Mouse (Mus musculus) frontal cortex, postnatal 36 days (tissue): ENCODE measurements around the gene Doxl2.
"Not testable (repeated sequence)": the region's sequence is repeated elsewhere in the genome, so short reads cannot be mapped to it uniquely, and the experiment has no call there.

ENCODE experiments used
- DNase-seq, 2 experiments: peaks; one replicate each; pipeline ENCODE4 v3.0.0; 2022; ENCODE audit warnings: low spot score in 2 of 2

Doxl2 gene

DNA sequence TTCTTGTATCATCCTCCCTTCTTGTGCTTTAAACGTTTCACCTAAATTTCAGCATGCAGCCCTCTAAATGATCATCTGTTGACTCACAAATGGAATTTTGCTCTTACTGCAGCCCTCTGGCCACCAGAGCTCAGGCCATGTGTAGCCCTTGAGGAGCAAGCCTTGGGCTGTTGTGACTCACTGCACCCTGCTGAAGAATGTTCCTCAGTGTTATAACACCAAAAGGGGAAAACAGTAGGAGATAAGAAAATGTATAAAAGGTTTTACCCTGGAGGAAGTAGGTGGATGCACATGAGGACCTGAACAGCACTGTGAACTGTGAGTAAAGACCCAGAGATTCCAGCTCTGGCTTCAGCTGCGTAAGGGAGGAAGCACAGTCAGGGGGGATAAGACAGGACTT is at the start of gene Doxl2:
TSS of gene Doxl2 (plus strand) at position 301 of the 400 bp plus-strand sequence.
- DNase-seq, result no peak

DNA sequence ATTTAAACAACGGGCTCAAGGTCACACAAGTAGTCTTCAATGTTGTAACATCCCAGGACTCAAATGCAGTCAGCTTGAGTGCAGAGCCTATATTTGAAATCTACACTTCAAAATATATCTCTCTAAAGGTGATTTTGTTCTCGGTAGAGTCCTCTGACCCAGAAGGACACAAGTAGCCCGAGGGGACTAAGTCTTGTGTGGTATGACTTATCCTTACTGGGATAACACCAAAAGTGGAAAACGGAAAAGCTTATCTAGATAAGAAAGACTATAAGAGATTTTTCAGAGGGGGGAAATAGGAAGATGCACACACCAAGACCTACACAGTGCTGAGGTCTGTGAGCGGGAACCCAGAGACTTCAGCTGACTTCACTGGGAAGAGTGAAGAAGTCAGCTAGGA is 45.2 kb upstream of the Doxl2 start, which contains the start of gene 1600015I10Rik:
TSS of gene 1600015I10Rik (plus strand) at position 301 of the 400 bp plus-strand sequence.
- no peak for DNase-seq

DNA sequence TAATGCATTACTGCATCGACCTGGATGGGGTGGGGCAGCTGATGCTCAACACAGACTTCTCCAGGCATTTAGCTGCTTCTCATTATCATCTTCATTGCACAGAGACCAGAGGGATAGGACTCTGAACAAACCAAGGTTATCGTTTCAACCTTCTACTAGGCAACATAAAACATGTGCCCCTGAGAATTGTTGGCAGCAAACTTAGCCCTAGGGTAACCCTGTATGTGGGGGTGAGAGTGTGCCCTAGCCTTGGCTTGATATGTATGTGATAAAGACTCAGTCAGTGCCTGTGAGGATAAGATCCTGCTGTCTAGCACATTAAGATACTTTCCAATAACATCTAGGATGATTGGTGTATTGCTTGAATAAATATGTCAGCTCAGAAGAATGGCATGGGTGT is 25.2 kb upstream of the Doxl2 start:
- DNase-seq, result no peak

DNA sequence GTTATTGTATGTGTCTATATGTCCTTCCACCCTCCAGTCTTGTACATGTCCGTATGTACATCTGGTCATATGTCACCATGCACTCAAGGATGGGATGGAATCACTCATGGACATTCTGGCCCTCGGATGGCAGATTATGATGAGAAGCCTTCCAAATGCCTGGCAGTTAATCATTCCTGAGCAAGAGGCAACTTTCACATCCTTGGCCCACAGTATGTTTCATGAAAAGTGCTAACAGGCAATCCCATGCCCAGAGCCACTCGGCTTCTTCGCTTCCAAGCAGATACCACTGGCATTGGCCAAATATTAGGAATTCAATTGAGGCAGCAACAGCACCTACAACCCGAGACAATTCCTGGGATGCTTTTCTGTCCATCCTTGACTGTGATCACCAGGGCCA is 24.1 kb upstream of the Doxl2 start:
- DNase-seq, result no peak

DNA sequence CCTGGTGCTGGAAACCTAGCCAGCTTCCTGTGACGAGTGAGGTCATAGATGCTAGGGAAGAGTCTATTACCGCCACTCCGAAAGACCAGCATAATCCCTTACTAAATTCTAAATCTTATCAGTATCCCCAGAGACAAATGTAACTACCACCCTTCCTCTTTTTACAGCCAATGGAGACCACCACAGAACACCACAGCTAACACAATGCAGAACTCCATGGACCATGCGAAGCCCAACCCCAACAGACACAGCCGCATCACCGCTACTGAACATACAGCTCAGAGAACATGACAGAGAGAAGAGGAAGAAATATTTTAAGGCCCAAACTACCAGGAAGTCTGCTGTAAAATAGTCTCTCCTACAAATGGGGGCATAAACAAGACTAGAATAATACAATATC is 23.1 kb upstream of the Doxl2 start:
- DNase-seq, result no peak

DNA sequence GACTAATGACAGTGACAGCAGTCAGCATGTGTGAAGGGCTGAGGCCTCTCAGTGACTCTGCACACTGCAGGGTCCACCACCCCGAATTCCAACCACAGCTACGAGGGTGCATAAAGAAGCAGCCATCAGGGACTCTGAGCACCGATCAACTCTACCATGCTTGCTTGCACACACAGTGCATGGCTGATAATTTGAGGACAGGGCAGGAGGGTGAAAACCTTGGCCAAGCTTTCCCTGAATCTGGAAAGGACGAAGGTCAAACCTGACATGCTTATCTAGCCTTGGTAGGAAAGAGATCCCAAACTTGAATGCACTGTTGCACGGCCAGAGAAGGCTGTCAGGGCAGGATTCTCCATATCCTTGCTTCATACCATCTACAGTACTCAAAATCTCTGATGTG is 21.5 kb upstream of the Doxl2 start:
- no peak for DNase-seq

DNA sequence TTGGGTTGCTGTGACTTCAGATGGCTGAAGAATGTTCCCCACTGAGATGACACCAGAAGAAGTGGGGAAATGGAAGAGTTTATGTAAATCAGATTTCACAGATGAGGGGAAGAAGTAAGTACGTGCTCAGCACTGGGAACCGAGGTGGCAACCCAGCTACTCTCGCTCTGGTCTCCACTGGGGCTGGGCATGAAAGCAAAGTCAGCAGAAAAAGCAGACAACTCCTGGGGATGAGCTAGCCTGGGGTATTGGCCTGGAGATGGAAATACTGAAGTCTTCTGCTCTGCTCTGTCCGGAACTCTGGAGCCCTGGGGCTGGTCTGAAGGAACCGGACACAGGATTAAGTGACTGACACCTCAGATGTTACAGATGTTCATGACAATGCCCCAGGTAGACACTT is 20.6 kb upstream of the Doxl2 start:
- no peak for DNase-seq

DNA sequence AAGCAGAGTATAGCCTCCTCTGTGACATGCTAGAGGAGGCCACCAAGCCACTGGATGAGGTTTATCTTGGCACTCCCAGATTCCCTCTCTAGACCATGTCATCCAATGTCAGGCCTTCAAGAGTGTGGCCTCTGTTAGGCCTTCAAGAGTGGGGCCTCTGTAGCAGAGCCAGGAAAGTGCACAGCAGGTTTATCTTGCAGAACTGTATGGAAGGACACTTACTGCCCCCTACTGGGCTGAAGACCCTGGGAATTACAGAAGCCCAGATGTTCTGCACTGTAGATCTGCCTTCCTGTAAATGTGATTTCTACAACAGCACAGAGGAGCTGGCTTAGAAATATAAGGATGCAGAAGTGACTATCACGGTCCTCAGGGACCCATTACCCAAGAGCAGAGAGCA is 19.8 kb upstream of the Doxl2 start:
- peak; percentile 28 to 66 for DNase-seq

DNA sequence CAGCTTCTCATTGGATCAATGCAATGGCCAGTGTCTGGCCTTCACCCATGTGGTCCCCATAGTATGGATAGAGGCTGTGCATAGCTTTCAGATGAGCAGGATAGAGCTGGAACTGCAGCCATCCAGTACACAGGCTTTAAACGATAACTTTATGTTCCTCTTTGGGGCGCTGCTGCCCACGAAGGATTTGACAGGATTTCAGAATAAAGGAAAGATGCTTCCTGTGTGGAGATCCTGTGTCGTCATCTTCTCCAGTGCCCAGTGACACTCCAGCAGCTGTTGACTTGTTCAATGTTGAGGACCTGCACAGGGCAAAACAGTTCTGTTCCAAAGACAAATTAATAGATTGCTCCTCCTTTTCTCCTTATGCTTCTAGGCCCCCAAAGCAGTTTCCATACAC is 18.0 kb upstream of the Doxl2 start:
- no peak for DNase-seq

DNA sequence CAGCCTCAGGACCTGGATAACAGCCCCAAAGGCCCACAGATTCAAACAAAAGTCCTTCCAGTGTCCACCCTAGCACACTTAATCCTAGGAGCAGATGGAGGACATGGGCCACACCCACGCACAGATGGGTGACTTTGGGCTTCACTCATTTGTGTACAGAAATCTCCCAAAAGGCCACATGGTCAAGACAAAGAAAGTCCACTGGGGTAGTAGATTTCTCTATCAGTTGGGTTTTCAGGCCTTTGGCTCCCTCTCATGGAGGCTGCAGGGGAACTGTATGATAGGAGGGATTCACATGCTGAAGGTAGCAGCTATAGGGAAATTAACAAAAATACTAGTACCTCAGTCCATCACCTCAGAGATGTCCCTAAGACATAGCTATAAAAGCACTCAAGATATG is 16.7 kb upstream of the Doxl2 start:
- peak; percentile 5 to 12 for DNase-seq

DNA sequence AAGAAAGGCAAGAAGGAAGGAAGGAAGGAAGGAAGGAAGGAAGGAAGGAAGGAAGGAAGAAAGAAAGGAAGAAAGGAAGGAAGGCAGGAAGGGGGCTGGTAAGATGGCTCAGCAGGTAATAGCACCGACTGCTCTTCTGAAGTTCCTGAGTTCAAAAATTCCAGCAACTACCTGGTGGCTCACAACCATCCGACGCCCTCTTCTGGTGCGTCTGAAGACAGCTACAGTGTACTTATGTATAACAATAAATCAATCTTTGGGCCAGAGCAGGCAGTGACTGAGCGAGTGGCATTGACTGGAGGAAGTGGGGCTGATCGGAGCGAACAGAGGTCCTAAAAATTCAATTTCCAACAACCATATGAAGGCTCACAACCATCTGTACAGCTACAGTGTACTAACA is 15.6 kb upstream of the Doxl2 start:
- DNase-seq, result peak in 1 of 2 experiments; percentile 9

DNA sequence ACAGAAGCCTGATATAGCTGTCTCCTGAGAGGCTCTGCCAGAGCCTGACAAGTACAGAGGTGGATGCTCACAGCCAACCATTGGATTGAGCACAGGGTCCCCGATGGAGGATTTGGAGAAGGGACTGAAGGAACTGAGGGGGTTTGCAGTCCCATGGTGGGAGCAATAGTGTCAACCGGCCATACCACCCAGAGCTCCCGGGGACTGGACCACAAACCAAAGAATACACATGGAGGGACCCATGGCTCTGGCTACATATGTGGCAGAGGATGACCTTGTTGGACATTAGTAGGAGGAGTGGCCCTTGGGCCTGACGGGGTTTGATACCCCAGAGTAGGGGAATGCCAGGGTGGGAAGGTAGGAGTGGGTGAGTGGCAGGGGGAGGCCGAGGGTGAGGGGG is 8.1 kb upstream of the Doxl2 start:
- DNase-seq, result not testable (repeated sequence)

DNA sequence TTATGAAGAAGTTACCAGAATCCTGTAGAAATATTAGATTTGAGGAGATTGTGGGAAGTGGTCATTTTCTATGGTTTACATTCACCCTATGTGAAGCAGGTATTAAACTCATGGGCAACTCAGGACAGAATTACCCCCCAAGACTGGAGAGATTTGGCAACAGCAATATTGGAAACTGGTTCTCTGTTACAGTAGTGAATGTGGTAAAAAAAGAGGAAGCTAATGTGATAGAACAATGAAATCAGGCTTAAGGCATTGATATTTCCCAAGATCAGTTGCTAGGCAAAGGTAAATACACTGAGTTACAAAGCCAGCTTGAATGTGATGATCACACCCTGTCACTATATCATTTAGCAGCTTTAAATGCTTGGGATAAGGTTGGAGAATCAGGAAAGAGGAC is 6.9 kb upstream of the Doxl2 start:
- DNase-seq, result no peak

DNA sequence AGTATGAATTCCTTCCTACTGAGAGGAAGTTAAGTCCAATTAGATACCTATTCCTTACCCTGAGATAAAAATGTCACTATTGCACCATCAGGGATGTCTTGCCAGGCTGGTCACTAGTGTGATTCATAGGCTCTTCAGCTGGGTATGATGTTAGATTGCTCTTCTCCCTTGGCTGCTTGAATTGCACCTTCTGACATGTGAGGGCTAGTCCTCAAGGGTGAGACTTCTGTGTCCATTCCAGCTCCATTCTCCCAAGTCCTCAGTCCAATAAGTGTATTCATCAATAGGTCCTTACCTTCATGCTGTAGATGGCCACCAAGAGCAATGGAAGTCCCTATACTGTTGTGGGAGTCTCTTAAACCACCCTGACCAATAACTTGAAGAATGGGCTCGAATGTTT is 4.9 kb downstream of the Doxl2 start:
- no peak for DNase-seq

DNA sequence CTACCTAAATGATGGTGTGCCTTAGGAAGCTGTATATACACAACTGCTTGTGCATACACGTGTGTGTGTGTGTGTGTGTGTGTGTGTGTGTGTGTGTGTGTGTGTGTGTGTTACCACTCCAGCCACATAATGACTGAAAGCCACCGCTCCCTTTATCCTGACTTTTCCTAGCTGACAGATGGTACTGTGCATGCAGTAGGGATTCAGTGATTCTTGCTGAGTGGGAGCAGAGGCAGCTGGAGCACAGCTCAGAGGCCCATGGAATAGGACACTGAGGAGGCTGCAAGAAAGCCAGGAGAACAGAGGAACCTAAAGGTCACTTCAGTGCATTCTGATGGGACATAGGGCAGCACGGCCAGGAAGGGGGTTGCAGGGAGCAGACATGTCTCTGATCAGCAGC is 7.5 kb downstream of the Doxl2 start:
- DNase-seq, result peak; percentile 8 to 19

DNA sequence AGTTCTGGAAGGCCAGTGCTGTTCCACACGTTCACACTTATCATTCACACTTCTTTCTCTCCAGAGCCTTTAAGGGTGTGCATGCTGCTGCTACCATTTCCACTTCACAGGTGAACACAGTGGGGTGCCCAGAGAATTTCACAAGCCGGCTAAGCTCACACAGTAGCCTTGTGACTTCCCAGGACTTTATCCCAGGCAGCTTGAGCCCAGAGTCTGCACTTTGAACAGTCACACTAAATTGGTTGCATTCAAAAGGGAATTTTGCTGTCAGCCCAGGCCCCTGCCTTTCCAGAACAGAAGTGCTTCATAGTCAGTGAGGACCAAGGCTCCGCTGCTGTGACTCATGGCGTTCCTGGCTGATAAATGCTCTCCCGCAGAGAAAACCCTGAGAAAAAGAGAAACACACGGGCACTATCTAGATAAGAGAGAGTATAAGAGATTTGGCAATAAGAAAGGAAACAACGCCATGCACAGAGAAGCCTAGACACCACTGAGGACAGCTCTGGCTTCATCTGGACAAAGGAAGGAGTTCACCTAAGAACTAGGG is 11.8 kb downstream of the Doxl2 start, which contains the start of gene Svs1:
TSS of gene Svs1 (plus strand) at position 418 of the 547 bp plus-strand sequence.
- DNase-seq, result no peak

DNA sequence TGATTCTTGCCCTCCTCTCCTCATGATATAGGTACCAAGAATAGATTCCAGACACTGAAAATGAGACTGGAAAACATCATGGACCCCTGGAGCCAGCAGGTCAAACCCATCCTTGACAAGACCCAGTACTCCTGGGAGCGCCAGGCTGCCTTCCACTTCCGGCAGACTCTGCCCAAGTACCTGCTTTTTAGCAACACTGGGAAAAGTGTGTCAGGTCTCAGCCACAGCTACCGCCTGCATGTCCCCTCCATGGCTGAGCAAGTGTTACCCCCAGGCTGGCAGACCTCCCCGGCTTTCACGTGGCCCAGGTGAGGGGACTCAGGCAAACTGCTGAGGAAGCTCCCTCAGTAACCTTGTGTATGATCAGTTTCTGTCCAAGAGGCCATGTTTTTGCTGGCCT is 15.2 kb downstream of the Doxl2 start:
- DNase-seq, result no peak

DNA sequence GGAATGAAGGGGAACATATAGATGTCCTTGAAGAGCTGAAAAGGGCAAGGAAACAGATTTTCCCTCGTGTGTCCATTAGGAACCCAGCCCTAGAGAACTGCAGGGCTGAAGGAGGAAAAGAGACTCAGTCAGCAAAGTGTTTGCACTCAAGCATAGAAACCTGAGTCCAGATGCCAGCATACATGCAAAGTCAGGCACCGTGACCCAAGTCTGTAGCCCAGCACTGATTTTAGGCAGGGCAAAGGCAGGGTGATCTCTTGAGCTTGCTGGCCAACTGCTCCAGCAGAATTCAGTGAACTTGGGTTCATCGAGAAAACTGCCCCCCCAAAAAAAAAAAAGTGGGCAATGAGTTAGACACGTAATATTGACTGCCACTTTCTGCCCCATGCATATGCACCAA is 17.2 kb downstream of the Doxl2 start:
- DNase-seq, result no peak

DNA sequence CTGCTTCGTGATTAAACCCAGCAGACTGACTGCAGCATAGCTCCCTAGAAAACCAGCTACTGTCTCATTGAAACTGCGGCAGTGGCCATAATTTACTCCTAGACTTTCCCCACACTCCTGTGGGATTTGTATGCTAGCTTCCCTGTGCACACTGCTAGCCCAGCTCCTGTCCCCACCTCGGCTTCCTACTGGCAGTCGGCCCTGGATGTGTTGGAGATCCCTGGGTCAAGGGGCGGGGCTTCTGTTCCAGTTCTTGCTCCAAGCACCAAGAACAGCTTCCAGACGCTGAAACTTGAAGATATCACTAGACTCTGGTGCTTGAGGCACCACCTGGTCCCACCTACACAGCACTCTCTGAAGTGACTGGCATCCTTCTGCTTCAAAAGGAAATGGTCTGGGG is 23.4 kb downstream of the Doxl2 start:
- no peak for DNase-seq

DNA sequence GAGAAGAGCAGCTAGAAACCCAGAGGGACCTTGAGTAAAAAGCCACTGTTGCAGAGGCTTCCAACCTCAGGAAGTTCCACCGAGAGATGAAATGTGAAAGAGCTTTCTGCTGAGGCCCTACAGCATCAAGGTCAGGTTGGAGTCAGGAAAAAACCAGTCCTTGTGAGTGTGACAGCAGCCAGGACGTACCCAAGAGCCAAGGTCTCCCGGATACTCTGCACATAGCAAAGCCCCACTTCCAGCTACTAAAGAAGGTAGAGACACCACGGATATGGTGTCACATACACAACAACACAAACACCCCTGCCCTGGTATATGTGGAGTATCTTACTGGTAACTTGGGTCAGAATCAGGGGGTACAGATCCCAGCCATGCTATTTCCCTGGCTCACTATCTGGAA is 24.0 kb downstream of the Doxl2 start:
- no peak for DNase-seq

DNA sequence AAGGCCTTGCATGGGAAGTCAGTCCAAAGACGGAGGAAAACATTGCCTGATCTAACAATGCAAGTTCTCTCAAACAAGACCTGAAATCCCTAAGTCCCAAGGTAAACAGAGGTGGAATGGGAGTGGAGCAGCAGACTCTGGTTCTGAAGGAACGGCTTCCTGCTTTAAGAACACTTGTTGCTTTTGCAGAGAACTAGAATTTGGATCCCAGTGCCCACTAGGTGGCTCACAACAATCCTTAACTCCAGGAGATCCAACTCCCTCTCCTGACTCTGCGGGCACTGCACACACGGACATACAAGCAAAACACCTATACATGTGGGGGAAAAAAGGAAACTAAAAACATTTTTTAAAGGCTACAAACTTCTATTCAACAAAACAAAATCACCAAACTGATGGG is 28.6 kb downstream of the Doxl2 start:
- DNase-seq, result peak in 1 of 2 experiments; percentile 21

DNA sequence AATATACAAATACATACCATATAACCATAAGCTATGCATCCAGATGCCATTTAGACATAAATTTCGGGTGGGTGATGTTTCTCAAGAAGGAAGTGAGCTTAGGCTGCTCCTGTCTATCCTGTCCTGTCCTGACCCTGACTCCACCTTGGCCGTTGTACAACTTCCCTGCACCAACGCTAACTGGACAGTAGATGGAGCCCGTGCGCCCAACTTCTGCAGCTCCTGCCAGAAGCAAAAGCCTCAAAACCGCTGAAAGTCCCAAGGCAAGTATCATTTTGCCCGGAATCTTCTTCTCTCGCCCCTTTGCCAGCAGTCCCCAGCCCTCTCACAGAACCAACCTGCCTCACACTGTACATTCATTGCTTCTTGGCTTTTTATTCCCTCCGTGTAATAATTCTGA is 33.2 kb downstream of the Doxl2 start:
- DNase-seq, result peak; percentile 46 to 73

DNA sequence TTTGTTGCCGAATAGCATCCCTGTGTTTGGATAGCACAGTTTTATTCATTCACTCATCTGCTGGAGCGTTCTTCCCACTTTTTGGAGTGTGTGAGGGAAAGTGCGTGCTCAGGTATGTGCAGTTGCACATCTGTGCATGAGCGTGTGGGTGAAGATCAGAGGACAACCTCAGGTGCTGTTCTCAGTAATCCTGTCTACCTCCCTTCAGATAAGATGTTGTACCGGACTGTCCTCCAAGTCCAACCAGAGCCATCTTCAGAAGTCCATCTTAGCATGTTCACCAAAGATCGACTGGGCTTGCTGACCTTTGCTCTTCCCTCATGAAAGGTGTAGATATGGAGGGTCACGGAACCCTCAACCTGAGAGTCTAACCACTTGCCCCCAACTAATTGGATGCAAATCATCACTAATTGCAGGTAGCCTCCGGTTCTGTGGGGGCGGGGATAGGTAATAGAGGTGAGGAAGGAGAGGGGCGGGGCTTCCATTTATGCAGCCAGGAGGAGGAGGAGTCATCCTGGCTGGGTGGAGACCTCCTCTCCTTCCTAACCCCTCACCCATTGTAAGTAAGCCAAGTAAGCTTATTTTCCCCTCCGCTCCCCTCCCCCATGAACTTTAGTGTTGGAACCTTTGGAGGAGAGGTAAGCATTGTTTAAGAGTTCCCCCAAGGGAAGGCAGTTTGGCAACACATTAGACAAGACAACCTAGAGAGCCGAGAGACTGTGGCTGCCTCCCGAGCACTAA is 33.8 kb downstream of the Doxl2 start:
- DNase-seq, result no peak

DNA sequence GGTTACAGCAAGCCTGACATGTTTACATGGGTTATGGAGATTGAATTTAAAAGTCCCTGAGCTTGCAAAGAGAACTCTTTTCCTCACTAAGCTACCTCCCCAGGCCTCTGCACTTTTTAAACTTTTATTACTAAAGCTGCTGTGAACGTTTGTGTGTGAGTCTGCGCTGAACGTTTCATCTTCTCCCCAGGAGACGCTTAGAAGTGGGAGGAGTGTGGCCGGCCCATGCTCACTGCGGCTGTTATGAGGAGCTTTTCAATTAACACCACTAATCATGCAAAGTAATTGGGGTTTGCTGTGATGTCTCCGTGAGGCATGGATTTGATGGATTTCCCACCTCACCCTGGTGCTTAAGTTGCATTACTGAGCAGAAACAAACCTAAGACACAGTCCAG is 34.4 kb downstream of the Doxl2 start:
- DNase-seq, result no peak
